Comparison of ENCODE assay signal across 16 mouse cellular contexts in genomic region chr11:32633542-32633941, GRCm38 (mm10). TPM values are rescaled to one million over a fixed set of nuclear protein-coding genes. Genes with fewer than 3 reads are reported as not detected.
DNase-seq lines count a peak whose midpoint lies in the region; ATAC-seq and TF ChIP-seq lines count a peak whose summit lies in the region.
"Had no signal": no experiment of that assay in that cellular context is flagged by ENCODE, and none has a peak within 500 bp of the region (broad histone marks: within the 10 kb centered on the region; RNA-seq: fewer than 3 reads in every experiment).

No protein-coding gene starts in this region.

- H3K4me1 ChIP-seq in cerebellum, adult 2 months (ENCODE audit: control insufficient read depth, insufficient read depth, low read length), result peaks cover 10% of the 10 kb centered on the region
- H3K4me1 ChIP-seq in liver, adult 2 months (ENCODE audit: control insufficient read depth, insufficient read depth, low read length), result peaks cover 5% of the 10 kb centered on the region
- peaks cover 13% of the 10 kb centered on the region for H3K4me1 ChIP-seq in liver, embryonic 11.5 days (replicated peaks; ENCODE audit: control insufficient read depth, insufficient read depth, low read length)
- H3K4me1 ChIP-seq in E14TG2a.4 (replicated peaks; ENCODE audit: low read depth, low read length), result peaks cover 21% of the 10 kb centered on the region
- H3K4me1 ChIP-seq in liver, postnatal 0 days (ENCODE audit: insufficient read depth), result peaks cover 6% of the 10 kb centered on the region; the same call in 1 of the 2 replicates
- H3K4me1 ChIP-seq: forebrain, embryonic 15.5 days; midbrain, embryonic 12.5 days; neural tube, embryonic 13.5 days had no signal

- no peak for TF ChIP-seq EP300 in liver, postnatal 0 days (IDR thresholded peaks at IDR 0.05; ENCODE audit: low read depth)

- no peaks in the 10 kb centered on the region for H3K27me3 ChIP-seq in cerebellum, adult 2 months (ENCODE audit: control insufficient read depth, insufficient read depth, low read length)
- H3K27me3 ChIP-seq in liver, adult 2 months (ENCODE audit: control insufficient read depth, insufficient read depth, low read length), result no peaks in the 10 kb centered on the region
- no peaks in the 10 kb centered on the region for H3K27me3 ChIP-seq in liver, embryonic 11.5 days (replicated peaks; ENCODE audit: control insufficient read depth, insufficient read depth, low read length)
- no peaks in the 10 kb centered on the region; the same call in 1 of the 2 replicates for H3K27me3 ChIP-seq in E14TG2a.4 (ENCODE audit: insufficient read depth, low read length)
- no peaks in the 10 kb centered on the region for H3K27me3 ChIP-seq in liver, postnatal 0 days (ENCODE audit: insufficient read depth, low read length)
- H3K27me3 ChIP-seq: forebrain, embryonic 15.5 days; midbrain, embryonic 12.5 days; neural tube, embryonic 13.5 days had no signal

- H3K79me2 ChIP-seq in liver, adult 2 months (ENCODE audit: control insufficient read depth, insufficient read depth, low read length), result no peaks in the 10 kb centered on the region

- H3K36me3 ChIP-seq in liver, adult 2 months (ENCODE audit: control insufficient read depth, insufficient read depth, low read length), result no peaks in the 10 kb centered on the region
- H3K36me3 ChIP-seq in liver, embryonic 11.5 days (ENCODE audit: control insufficient read depth, insufficient read depth, low read length), result no peaks in the 10 kb centered on the region
- no peaks in the 10 kb centered on the region for H3K36me3 ChIP-seq in E14TG2a.4 (ENCODE audit: insufficient read depth, low read length)
- no peaks in the 10 kb centered on the region for H3K36me3 ChIP-seq in liver, postnatal 0 days (replicated peaks; ENCODE audit: insufficient read depth, low read length)
- H3K36me3 ChIP-seq: forebrain, embryonic 15.5 days; midbrain, embryonic 12.5 days; neural tube, embryonic 13.5 days had no signal

- DNase-seq in cerebellum, adult 2 months, result no peak
- DNase-seq in cerebellum, adult 9-11 months, result no peak
- DNase-seq in liver, adult 2 months (ENCODE audit: extremely low read depth, low read depth, low spot score), result no peak
- DNase-seq in liver, embryonic 11.5 days (ENCODE audit: low spot score), result no peak
- no peak for DNase-seq in liver, postnatal 0 days
- no peak for DNase-seq in right cerebral cortex, postnatal 4 days
- DNase-seq: cerebellum, postnatal 36 days; heart, postnatal 4 days; kidney, adult 18-20 months; left cerebral cortex, postnatal 4 days; retina, postnatal 1 day had no signal

- peak; percentile 27; the same call in 1 of the 2 replicates for TF ChIP-seq CTCF in cerebellum, adult 2 months (IDR thresholded peaks at IDR 0.05; ENCODE audit: borderline replicate concordance, insufficient read depth, low read depth, low read length)
- peak; percentile 48 for TF ChIP-seq CTCF in liver, adult 2 months (IDR thresholded peaks at IDR 0.05; ENCODE audit: low read depth, low read length)
- TF ChIP-seq CTCF in E14TG2a.4 (conservative IDR thresholded peaks at IDR 0.05; ENCODE audit: low read length), result peak; percentile 87
- peak; percentile 52 for TF ChIP-seq CTCF in liver, postnatal 0 days (IDR thresholded peaks at IDR 0.05; ENCODE audit: low read depth)

- 71% methylated on average over 3 of the region's 3 CpGs for WGBS in cerebellum, adult 2 months
- WGBS in liver, adult 2 months, result 75% methylated on average over 3 of the region's 3 CpGs
- WGBS in liver, embryonic 11.5 days, result 66% methylated on average over 3 of the region's 3 CpGs
- 75% methylated on average over 3 of the region's 3 CpGs for WGBS in liver, postnatal 0 days (ENCODE audit: insufficient replicate concordance)

- H3K27ac ChIP-seq in cerebellum, adult 2 months (ENCODE audit: insufficient read depth, low read length), result no peak overlapping the region
- H3K27ac ChIP-seq in liver, adult 2 months (replicated peaks; ENCODE audit: insufficient read depth, low read depth, low read length), result no peak overlapping the region
- H3K27ac ChIP-seq in liver, embryonic 11.5 days (ENCODE audit: low read depth, low read length), result no peak overlapping the region
- no peak overlapping the region for H3K27ac ChIP-seq in liver, postnatal 0 days (ENCODE audit: low read depth)
- H3K27ac ChIP-seq: forebrain, embryonic 15.5 days; midbrain, embryonic 12.5 days; neural tube, embryonic 13.5 days had no signal

- ATAC-seq in liver, embryonic 11.5 days (replicated peaks; ENCODE audit: low FRiP score), result no peak
- no peak for ATAC-seq in liver, postnatal 0 days
- no peak for ATAC-seq in megakaryocyte, adult 5-6 weeks (ENCODE audit: poor library complexity, severe bottlenecking)
- ATAC-seq: forebrain, embryonic 15.5 days had no signal

- no peaks in the 10 kb centered on the region for H3K9me3 ChIP-seq in liver, embryonic 11.5 days (ENCODE audit: control insufficient read depth, low read length)
- no peaks in the 10 kb centered on the region for H3K9me3 ChIP-seq in E14TG2a.4 (ENCODE audit: low read length)
- H3K9me3 ChIP-seq in liver, postnatal 0 days (ENCODE audit: low read length), result no peaks in the 10 kb centered on the region
- H3K9me3 ChIP-seq: forebrain, embryonic 15.5 days; midbrain, embryonic 12.5 days; neural tube, embryonic 13.5 days had no signal

- no peak overlapping the region for H3K4me3 ChIP-seq in cerebellum, adult 2 months (replicated peaks; ENCODE audit: insufficient read depth, low read depth, low read length)
- no peak overlapping the region for H3K4me3 ChIP-seq in liver, adult 2 months (ENCODE audit: insufficient read depth, low read depth, low read length)
- H3K4me3 ChIP-seq in liver, embryonic 11.5 days (ENCODE audit: low read depth, low read length), result no peak overlapping the region
- H3K4me3 ChIP-seq in E14TG2a.4 (replicated peaks; ENCODE audit: low read length), result no peak overlapping the region
- H3K4me3 ChIP-seq in liver, postnatal 0 days (ENCODE audit: low read depth, low read length), result no peak overlapping the region
- H3K4me3 ChIP-seq: forebrain, embryonic 15.5 days; midbrain, embryonic 12.5 days; neural tube, embryonic 13.5 days had no signal

- no peak overlapping the region for H3K9ac ChIP-seq in liver, adult 2 months (ENCODE audit: low read depth, low read length)
- no peak overlapping the region for H3K9ac ChIP-seq in liver, embryonic 11.5 days (ENCODE audit: low read depth, low read length)
- H3K9ac ChIP-seq in liver, postnatal 0 days (replicated peaks), result no peak overlapping the region
- H3K9ac ChIP-seq: forebrain, embryonic 15.5 days; midbrain, embryonic 12.5 days; neural tube, embryonic 13.5 days had no signal

- H3K4me2 ChIP-seq in liver, embryonic 11.5 days, result no peak overlapping the region
- H3K4me2 ChIP-seq in liver, postnatal 0 days (ENCODE audit: low read depth, low read length), result no peak overlapping the region
- H3K4me2 ChIP-seq: forebrain, embryonic 15.5 days; midbrain, embryonic 12.5 days; neural tube, embryonic 13.5 days had no signal

- no peak for TF ChIP-seq POLR2A in cerebellum, adult 2 months (IDR thresholded peaks at IDR 0.05; ENCODE audit: borderline replicate concordance, insufficient read depth, low read length)
- no peak for TF ChIP-seq POLR2A in liver, adult 2 months (IDR thresholded peaks at IDR 0.05; ENCODE audit: extremely low read depth, insufficient read depth, low read length)

RNA-seq across cellular contexts. Expression of gene Fbxw11, which starts 9.0 kb away (rescaled TPM):
- 122 and 132 TPM in 2 replicates for polyA plus RNA-seq in cerebellum, adult 2 months (2012; rRNA removed)
- total RNA-seq in liver, adult 2 months (2014; rRNA removed), result 20.8 and 27.4 TPM in 2 replicates
- 20.3 and 22.5 TPM in 2 replicates for polyA plus RNA-seq in liver, adult 2 months (2012; rRNA removed)
- polyA plus RNA-seq in liver, embryonic 11.5 days (2014; fragmentation: Nextera tagmentation; extraction: Ambion mirVana), result 44.2 and 54.1 TPM in 2 replicates
- polyA plus RNA-seq in liver, postnatal 0 days (2015; fragmentation: Nextera tagmentation; extraction: Ambion mirVana), result 14.1 and 15.4 TPM in 2 replicates
- total RNA-seq in megakaryocyte, adult 5-6 weeks (2015), result 30.0 and 30.4 TPM in 2 replicates
- 47.0 and 52.8 TPM in 2 replicates for total RNA-seq in megakaryocyte, adult 5-6 weeks (2017)

Comparison
In these comparisons a context has a peak if more than half of its experiments do, and no peak if none do; other contexts are left out.
1. CTCF ChIP-seq: peak in every context shown above with its lines; median percentile 87 in E14TG2a.4; 52 in liver, postnatal 0 days; 48 in liver, adult 2 months; 27 in cerebellum, adult 2 months.